Mouse (Mus musculus) heart, postnatal 4 days (tissue): ENCODE measurements around the gene Fxr2. TPM values are rescaled to one million over a fixed set of nuclear protein-coding genes. Genes with fewer than 3 reads are reported as not detected.
"Not testable (repeated sequence)": the region's sequence is repeated elsewhere in the genome, so short reads cannot be mapped to it uniquely, and the experiment has no call there.

Source experiments
- DNase-seq: peaks from one replicate; pipeline ENCODE4 v3.0.0; 2021
- total RNA-seq, 2 experiments: library from RNA; stranded (reverse); gene quantifications; 2 replicates each; pipeline ENCODE4 v1.2.3; 2021

Gene Fxr2
- total RNA-seq, 2 experiments from 2014 or later, result 81.4 to 83.6 TPM

GRCm38 (mm10) chr11:69610899-69611298, 21.9 kb upstream of the Fxr2 start:
- no peak for DNase-seq

- DNase-seq, result peak; percentile 94
These were observed 19.1 kb upstream of the Fxr2 start for GRCm38 (mm10) chr11:69613553-69614256.

- not testable (repeated sequence) for DNase-seq
These were observed 18.6 kb upstream of the Fxr2 start for GRCm38 (mm10) chr11:69614257-69614588.

- DNase-seq, result no peak
These were observed 16.0 kb upstream of the Fxr2 start for GRCm38 (mm10) chr11:69616781-69617180.

GRCm38 (mm10) chr11:69617805-69618204, 15.0 kb upstream of the Fxr2 start, which contains the start of gene Shbg:
Shbg (minus strand) TSS chr11:69617905.
- DNase-seq, result no peak

GRCm38 (mm10) chr11:69620394-69621081, 12.3 kb upstream of the Fxr2 start:
- no peak for DNase-seq

GRCm38 (mm10) chr11:69621571-69622268, 11.1 kb upstream of the Fxr2 start, which contains the start of gene Sat2:
Sat2 (plus strand) TSS chr11:69622024.
- DNase-seq, result peak; percentile 63

GRCm38 (mm10) chr11:69622406-69622805, 10.4 kb upstream of the Fxr2 start:
- no peak for DNase-seq

GRCm38 (mm10) chr11:69623006-69623405, 9.8 kb upstream of the Fxr2 start:
- DNase-seq, result no peak

GRCm38 (mm10) chr11:69624339-69624738, 8.5 kb upstream of the Fxr2 start:
- not testable (repeated sequence) for DNase-seq

- DNase-seq, result peak; percentile 78
These were observed 4.5 kb upstream of the Fxr2 start for GRCm38 (mm10) chr11:69628286-69628685.

- DNase-seq, result no peak
These were observed 3.0 kb upstream of the Fxr2 start for GRCm38 (mm10) chr11:69629802-69630201.

- DNase-seq, result peak; percentile 74
These were observed 507 bp downstream of the Fxr2 start for GRCm38 (mm10) chr11:69633128-69633866.

- DNase-seq, result no peak
These were observed 2.7 kb downstream of the Fxr2 start for GRCm38 (mm10) chr11:69635471-69635870.

- DNase-seq, result no peak
These were observed 13.1 kb downstream of the Fxr2 start for GRCm38 (mm10) chr11:69645860-69646259.

- no peak for DNase-seq
These were observed 20.6 kb downstream of the Fxr2 start for GRCm38 (mm10) chr11:69653399-69653798.

GRCm38 (mm10) chr11:69654760-69655159, 22.0 kb downstream of the Fxr2 start:
- no peak for DNase-seq

GRCm38 (mm10) chr11:69655264-69656064, 22.7 kb downstream of the Fxr2 start, which contains the start of gene Sox15:
Sox15 (plus strand) TSS chr11:69655314.
- DNase-seq, result peak; percentile 79

- DNase-seq, result no peak
These were observed 23.3 kb downstream of the Fxr2 start for GRCm38 (mm10) chr11:69656065-69656455.

GRCm38 (mm10) chr11:69656617-69657461, 24.0 kb downstream of the Fxr2 start:
- peak; percentile 56 for DNase-seq

GRCm38 (mm10) chr11:69657462-69657881, 24.7 kb downstream of the Fxr2 start:
- DNase-seq, result no peak
